Mouse (Mus musculus) cerebellum, postnatal 10 days (tissue): ENCODE results near the gene Hoxa6.

ENCODE experiments used
- DNase-seq, 2 experiments: peaks; one replicate each; pipeline ENCODE4 v3.0.0; 2021; ENCODE audit warnings: mixed read lengths in 2 of 2

Hoxa6 gene

GRCm38 (mm10) chr6:52240389-52241000 is 32.0 kb upstream of the Hoxa6 start, which contains the start of gene Hoxa10:
Hoxa10 (minus strand) TSS chr6:52240854.
- DNase-seq, result peak; percentile 76 to 78

- no peak for DNase-seq
Observed at GRCm38 (mm10) chr6:52239625-52240388, 31.3 kb upstream of the Hoxa6 start.

DNA sequence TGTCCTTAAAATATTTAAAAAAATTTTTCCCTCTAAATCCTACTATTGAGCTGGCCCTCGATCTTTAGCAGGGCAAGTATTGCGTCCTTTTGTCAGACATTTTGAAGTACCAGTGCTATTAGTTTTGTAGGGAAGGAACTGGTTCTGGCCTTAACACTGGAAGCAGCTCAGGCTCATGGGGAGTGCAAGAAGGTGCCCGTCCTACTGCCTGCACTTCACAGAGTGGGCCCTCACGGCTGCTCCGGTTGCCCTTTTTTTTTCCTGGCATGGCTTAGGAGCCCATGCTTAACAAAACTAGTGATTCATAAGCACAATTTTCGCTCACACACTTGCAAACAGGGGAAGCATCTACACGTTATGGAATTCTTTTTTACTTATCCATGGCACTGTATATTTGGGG is 30.5 kb upstream of the Hoxa6 start:
- DNase-seq, result no peak

DNA sequence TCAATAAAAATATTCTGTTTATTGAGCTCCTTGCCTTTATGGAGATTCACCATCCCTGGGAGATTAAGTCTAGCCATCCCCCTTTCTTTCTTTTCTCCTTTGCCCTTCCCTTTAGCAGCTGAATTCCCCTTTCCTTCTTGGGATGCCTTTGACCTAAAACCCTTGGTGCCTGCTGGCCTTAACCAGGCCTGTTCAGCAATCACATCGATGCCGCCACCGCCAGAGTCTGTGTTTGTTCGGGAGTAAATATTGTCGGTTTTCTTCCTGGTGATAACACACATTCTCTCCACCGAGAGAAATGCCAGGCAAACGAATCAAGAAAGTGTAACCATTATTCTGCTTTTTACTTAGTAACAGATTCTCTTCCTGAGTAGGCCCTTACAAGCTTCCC is 29.6 kb upstream of the Hoxa6 start:
- no peak for DNase-seq

DNA sequence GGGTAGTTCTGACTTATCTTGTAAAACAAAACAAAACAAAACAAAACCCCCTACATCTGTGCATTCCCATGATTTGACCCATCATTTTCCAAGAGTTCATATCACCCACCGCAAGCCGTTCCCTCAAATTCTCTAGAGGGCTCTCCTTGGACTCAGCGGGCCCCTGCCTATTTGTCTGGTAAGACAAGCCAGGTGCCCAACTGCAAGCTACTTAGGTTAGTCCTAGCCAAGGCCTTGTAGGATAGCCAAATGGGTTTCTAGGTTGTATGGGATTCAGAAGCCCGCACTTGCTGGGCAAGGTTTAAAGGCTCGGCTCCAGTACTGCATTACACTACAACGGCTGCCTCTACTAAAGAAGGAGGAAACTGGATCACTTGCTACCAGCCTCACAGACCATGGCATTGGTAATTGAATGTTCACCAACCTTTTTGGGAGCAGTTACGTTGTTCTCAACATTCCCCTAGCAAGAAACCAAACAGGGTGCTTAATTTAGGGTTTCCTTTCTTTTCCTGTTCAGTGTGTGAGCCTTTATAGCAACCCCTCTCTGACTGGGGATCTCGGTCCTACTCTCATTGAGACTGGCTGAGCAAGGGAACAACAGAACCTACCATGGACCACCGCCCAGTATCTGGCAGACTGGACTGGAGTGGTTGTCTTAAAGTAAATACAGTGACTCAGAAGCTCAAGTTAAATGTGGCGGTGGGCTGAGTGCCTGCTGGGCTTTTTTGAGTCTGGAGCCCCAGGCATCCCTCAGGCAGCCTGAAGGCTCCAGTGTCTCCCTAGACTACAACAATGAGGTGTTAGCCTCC is 29.0 kb upstream of the Hoxa6 start:
- DNase-seq, result no peak

DNA sequence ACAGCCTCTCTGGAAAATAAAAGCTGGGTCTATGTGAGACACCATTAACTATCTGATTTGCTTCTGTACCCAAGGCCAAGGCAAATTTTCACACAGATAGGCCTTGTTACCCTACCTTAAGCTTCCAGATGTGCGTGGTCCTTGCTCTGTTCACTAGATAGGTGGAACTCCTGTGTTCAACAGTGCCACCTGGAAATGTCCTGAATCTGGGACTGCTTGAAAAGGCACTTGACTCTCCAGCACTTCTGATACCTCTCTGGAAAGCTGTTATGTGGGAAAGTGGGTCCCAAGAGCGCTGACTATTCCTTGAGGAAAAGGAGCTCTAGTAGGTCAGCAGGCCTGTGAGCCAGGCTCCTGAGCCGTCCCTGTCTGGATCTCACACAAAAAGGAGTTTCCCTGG is 28.3 kb upstream of the Hoxa6 start:
- no peak for DNase-seq

DNA sequence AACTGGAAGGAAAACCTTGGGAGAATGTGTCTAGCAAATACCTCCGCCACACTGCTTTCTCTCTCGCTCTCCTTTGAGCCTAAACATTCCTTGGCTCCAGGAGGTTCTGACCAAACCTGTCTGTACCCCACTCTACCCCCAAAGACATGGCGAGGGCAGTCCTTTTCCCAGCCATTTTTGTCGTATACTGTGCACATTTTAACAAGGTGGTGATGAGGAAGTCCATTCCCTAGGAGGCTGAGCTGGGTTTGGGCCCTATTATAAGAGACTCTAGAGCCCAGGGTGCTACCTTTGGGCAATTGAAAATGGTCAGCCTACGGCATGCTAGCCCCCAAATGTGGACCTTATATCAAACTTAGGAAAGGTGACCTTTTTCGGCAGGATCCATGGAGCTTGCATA is 27.3 kb upstream of the Hoxa6 start:
- no peak for DNase-seq

DNA sequence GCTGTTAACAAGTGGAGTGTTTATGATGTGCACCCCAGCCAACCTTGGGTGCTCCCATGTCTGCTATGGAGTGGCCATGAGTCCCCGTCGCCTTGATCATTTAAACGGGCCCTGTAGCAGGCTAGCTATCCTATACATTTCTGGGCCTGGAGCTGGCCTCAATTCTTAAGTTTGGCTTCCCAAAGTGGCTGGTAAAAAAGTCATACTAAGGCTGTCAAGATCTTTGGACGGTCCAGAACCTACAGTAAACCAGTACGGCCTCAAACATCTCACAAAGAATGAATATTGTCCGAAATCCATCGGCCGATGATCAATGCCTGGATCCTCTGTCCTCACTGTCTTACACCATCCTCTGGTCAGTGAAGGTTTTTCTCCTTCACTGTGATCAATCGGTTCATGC is 26.7 kb upstream of the Hoxa6 start:
- no peak for DNase-seq

GRCm38 (mm10) chr6:52234428-52235140 is 26.1 kb upstream of the Hoxa6 start:
- no peak for DNase-seq

- no peak for DNase-seq
Observed at GRCm38 (mm10) chr6:52233546-52234427, 25.3 kb upstream of the Hoxa6 start.

DNA sequence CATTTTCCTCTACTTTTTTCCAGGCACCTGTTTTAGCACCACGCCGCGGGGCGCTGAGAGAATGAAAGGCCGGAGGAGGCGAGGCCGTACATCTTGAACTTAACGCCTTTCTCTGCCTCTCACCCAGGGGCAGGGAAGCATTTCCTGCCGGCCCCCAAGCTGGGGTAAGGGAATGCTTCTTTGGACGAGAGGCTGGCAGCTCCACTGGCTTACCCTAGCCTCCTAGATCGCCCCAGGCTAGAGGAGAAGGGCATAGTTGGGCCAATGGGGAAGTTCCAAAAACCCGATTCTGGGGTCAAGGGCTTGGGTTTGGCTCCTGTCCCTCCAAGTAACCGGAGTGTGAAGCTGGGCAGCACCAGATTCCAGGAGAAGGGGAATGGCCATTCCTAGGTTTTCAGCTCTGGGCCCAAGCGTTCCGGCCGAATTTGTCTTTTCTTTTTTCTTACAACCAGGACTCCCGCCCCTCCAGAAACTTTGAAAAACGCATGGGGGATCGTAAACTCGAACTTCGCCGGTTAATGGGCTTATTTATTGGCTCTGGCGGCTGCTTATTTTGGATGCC is 24.5 kb upstream of the Hoxa6 start:
- DNase-seq, result no peak

GRCm38 (mm10) chr6:52232568-52232965 is 24.0 kb upstream of the Hoxa6 start:
- no peak for DNase-seq

- DNase-seq, result no peak
Observed at GRCm38 (mm10) chr6:52231885-52232567, 23.5 kb upstream of the Hoxa6 start.

GRCm38 (mm10) chr6:52230516-52231165 is 22.1 kb upstream of the Hoxa6 start, which contains the start of gene Hoxa9:
Hoxa9 (minus strand) TSS chr6:52231089.
- DNase-seq, result no peak

DNA sequence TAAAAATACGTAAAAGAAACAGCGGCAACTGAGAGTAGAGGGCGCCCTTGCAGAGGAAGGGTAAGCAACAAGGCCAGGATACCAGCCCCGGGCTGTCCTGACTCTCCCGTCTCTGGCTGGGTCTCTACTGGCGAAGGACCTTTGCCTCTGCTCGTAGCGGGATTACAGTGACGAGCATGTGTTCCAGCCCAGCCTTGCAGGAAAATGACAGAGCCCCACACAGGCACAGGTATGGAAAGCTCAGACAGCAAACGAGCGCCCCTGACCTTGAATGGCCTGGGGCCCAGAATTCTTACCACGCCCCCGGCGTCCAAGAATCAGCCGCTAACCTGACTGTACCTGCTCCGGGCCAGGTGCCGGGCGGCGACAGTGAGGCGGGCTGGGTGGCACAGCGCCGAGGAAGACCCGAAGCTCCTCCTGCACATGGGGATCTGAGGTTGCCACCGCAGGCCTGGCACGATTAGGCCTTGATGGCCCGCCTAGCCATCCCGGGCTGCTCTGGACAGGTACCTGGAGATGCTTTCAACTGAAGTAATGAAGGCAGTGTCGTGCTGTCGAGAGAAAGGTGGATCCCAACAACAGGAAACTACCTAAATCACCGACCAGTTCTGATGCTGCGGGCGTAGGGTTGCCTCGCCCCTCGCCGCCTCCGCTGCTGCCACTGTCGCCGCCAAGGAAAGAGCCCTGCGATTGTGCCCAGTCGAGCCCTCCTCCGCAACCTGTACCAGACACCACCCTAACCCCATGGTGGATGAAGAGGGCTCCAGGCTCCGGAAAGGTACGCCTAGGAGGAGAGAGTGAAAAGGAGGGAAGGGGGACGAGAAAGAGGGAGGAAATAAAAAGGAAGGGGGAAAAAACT is 21.3 kb upstream of the Hoxa6 start:
- DNase-seq, result no peak

GRCm38 (mm10) chr6:52228475-52229465 is 20.2 kb upstream of the Hoxa6 start:
- DNase-seq, result no peak

- DNase-seq, result no peak
Observed at GRCm38 (mm10) chr6:52227470-52228222, 19.1 kb upstream of the Hoxa6 start.
